8 mouse cellular contexts compared by ENCODE assay signal in genomic region chr7:110287476-110288071, GRCm38 (mm10).
DNase-seq lines count a peak whose midpoint lies in the region; ATAC-seq and TF ChIP-seq lines count a peak whose summit lies in the region.

No protein-coding gene starts in this region.

- ATAC-seq in cerebellum, adult (ENCODE audit: insufficient number of reproducible peaks, low FRiP score, low TSS enrichment) = no peak
- peak; percentile 65 for ATAC-seq in lung, embryonic 16.5 days (ENCODE audit: low read depth)
- ATAC-seq in heart, embryonic 13.5 days (ENCODE audit: extremely low read depth, insufficient number of reproducible peaks, low FRiP score, low TSS enrichment) = peak; percentile 23; the same call in 1 of the 2 replicates
- ATAC-seq in liver, embryonic 14.5 days (ENCODE audit: insufficient read depth) = peak; percentile 50

- TF ChIP-seq CTCF in liver, embryonic 14.5 days (IDR thresholded peaks at IDR 0.05; ENCODE audit: low read depth) = no peak

- no peaks in the 10 kb centered on the region for H3K36me3 ChIP-seq in lung, embryonic 16.5 days (ENCODE audit: control insufficient read depth, insufficient read depth, low read length)
- H3K36me3 ChIP-seq in heart, embryonic 13.5 days = peaks cover 14% of the 10 kb centered on the region
- no peaks in the 10 kb centered on the region for H3K36me3 ChIP-seq in liver, embryonic 14.5 days (replicated peaks; ENCODE audit: control insufficient read depth, insufficient read depth, low read depth)

- peak overlapping the region; percentile 22; the same call in 1 of the 2 replicates for H3K9ac ChIP-seq in lung, embryonic 16.5 days (ENCODE audit: low read length)
- peak overlapping the region; percentile 48 for H3K9ac ChIP-seq in heart, embryonic 13.5 days
- H3K9ac ChIP-seq in liver, embryonic 14.5 days (replicated peaks) = no peak overlapping the region

- no peak overlapping the region for H3K4me3 ChIP-seq in lung, embryonic 16.5 days (ENCODE audit: low read length)
- no peak overlapping the region for H3K4me3 ChIP-seq in heart, embryonic 13.5 days
- H3K4me3 ChIP-seq in liver, embryonic 14.5 days (ENCODE audit: insufficient read depth in 1 of 2, low read depth in 2 of 2, low read length in 2 of 2) = no peak overlapping the region

- H3K27me3 ChIP-seq in lung, embryonic 16.5 days (ENCODE audit: control insufficient read depth, insufficient read depth, low read depth, low read length) = no peaks in the 10 kb centered on the region
- H3K27me3 ChIP-seq in heart, embryonic 13.5 days (replicated peaks) = no peaks in the 10 kb centered on the region
- H3K27me3 ChIP-seq in liver, embryonic 14.5 days (ENCODE audit: control insufficient read depth, insufficient read depth, low read length) = no peaks in the 10 kb centered on the region

- 51% methylated on average over 8 of the region's 8 CpGs for WGBS in lung, embryonic 16.5 days
- WGBS in heart, embryonic 13.5 days = 18% methylated on average over 8 of the region's 8 CpGs
- WGBS in liver, embryonic 14.5 days (ENCODE audit: insufficient replicate concordance) = 33% methylated on average over 8 of the region's 8 CpGs

- DNase-seq in cerebellum, adult 11 months = peak; percentile 8
- no peak for DNase-seq in lung, adult 18-20 months
- no peak for DNase-seq in liver, embryonic 14.5 days (ENCODE audit: low read depth in 3 of 3, low spot score in 3 of 3)
- no peak for DNase-seq in left cerebral cortex, postnatal 25 days (ENCODE audit: low spot score in 2 of 2)
- DNase-seq in spleen, postnatal 10 days (ENCODE audit: low spot score in 2 of 2) = no peak

- no peak for TF ChIP-seq EP300 in liver, embryonic 14.5 days (IDR thresholded peaks at IDR 0.05; ENCODE audit: low read depth)

- peak overlapping the region; percentile 87 for H3K27ac ChIP-seq in lung, embryonic 16.5 days (ENCODE audit: low read length)
- peak overlapping the region; percentile 75 for H3K27ac ChIP-seq in heart, embryonic 13.5 days (replicated peaks)
- no peak overlapping the region for H3K27ac ChIP-seq in liver, embryonic 14.5 days

- H3K9me3 ChIP-seq in lung, embryonic 16.5 days (ENCODE audit: control insufficient read depth, low read length) = no peaks in the 10 kb centered on the region
- 0 out of 2 replicates have a peak, but pooled peaks cover 5% of the 10 kb centered on the region for H3K9me3 ChIP-seq in heart, embryonic 13.5 days
- H3K9me3 ChIP-seq in liver, embryonic 14.5 days (ENCODE audit: control insufficient read depth, low read length) = no peaks in the 10 kb centered on the region

- intact Hi-C loops in left cerebral cortex, postnatal 25 days (cut with DNase I) = loop anchor here (1.0 to 5.0 kb wide), 5 partner anchors 145 to 515 kb away; no protein-coding TSS in a partner anchor

- H3K4me1 ChIP-seq in lung, embryonic 16.5 days (replicated peaks; ENCODE audit: control insufficient read depth, insufficient read depth, low read length) = peaks cover 21% of the 10 kb centered on the region
- peaks cover 33% of the 10 kb centered on the region for H3K4me1 ChIP-seq in heart, embryonic 13.5 days
- H3K4me1 ChIP-seq in liver, embryonic 14.5 days (replicated peaks; ENCODE audit: control insufficient read depth in 2 of 2, insufficient read depth in 2 of 2, low read length in 1 of 2) = no peaks in the 10 kb centered on the region

- no peak overlapping the region for H3K4me2 ChIP-seq in lung, embryonic 16.5 days (ENCODE audit: low read depth, low read length)
- no peak overlapping the region for H3K4me2 ChIP-seq in heart, embryonic 13.5 days
- no peak overlapping the region for H3K4me2 ChIP-seq in liver, embryonic 14.5 days (ENCODE audit: low read depth)
